Mouse (Mus musculus) CH12.LX (cell line): ENCODE measurements around the gene Aven. TPM values are rescaled to one million over a fixed set of nuclear protein-coding genes. Genes with fewer than 3 reads are reported as not detected.

Experiments used
- DNase-seq: peaks from one replicate; pipeline ENCODE4 v3.0.0-alpha.2; 2013; ENCODE audit errors: extremely low read depth
- H3K27ac ChIP-seq: 2 replicates; pipeline ENCODE4 v1.5.1; 2012; ENCODE audit warnings: low read depth, mild to moderate bottlenecking, control low read depth, moderate library complexity; ENCODE audit not compliant: insufficient read depth
- H3K27me3 ChIP-seq: replicated peaks from 2 replicates; pipeline ENCODE3; 2012; ENCODE audit warnings: inconsistent platforms
- H3K36me3 ChIP-seq, 2 experiments: replicated peaks in 1 of 2; 2 replicates each; pipeline versions ENCODE3 to v1.6.1; 2012; ENCODE audit warnings: inconsistent platforms in 1 of 2, low read length in 1 of 2, mild to moderate bottlenecking in 1 of 2, mixed read lengths in 1 of 2, moderate library complexity in 1 of 2; ENCODE audit not compliant: control insufficient read depth in 1 of 2, insufficient read depth in 1 of 2
- H3K4me1 ChIP-seq, 2 experiments: 2 replicates each; pipeline ENCODE4 v1.6.1; 2012; ENCODE audit warnings: inconsistent platforms in 1 of 2, moderate library complexity in 1 of 2; ENCODE audit not compliant: insufficient read depth in 2 of 2, control insufficient read depth in 1 of 2
- H3K4me2 ChIP-seq: 2 replicates; pipeline ENCODE4 v1.6.1; 2012; ENCODE audit warnings: low read depth, mild to moderate bottlenecking, control low read depth; ENCODE audit not compliant: poor library complexity, insufficient read depth, severe bottlenecking
- H3K4me3 ChIP-seq, 3 experiments: fragments of 150-350 bp in 1 of 3; sonication (generic) in 1 of 3; replicated peaks in 1 of 3; 2 replicates each; pipeline versions ENCODE3 to v1.5.1; 2011 to 2012; ENCODE audit warnings: low read depth in 2 of 3, low read length in 2 of 3, mild to moderate bottlenecking in 2 of 3, moderate library complexity in 2 of 3, control low read depth in 1 of 3, improper control_type of control experiment in 1 of 3, inconsistent platforms in 1 of 3, mixed read lengths in 1 of 3; ENCODE audit not compliant: poor library complexity in 1 of 3
- H3K79me2 ChIP-seq: replicated peaks from 2 replicates; pipeline ENCODE4 v1.6.1; 2012; ENCODE audit warnings: mild to moderate bottlenecking, moderate library complexity; ENCODE audit not compliant: control insufficient read depth, poor library complexity, insufficient read depth, severe bottlenecking; ENCODE audit errors: extremely low read depth
- H3K9ac ChIP-seq: 2 replicates; pipeline ENCODE4 v1.6.1; 2012; ENCODE audit warnings: low read depth, mild to moderate bottlenecking, control low read depth, moderate library complexity; ENCODE audit not compliant: insufficient read depth
- H3K9me3 ChIP-seq: replicated peaks from 2 replicates; pipeline ENCODE3; 2012; ENCODE audit warnings: low read length, inconsistent platforms, mixed read lengths
- CHD2 ChIP-seq: IDR thresholded peaks from 2 replicates; pipeline ENCODE4 v1.6.1; 2011; ENCODE audit warnings: low read length, improper control_type of control experiment
- CTCF ChIP-seq, 2 experiments: IDR thresholded peaks in 1 of 2; conservative IDR thresholded peaks in 1 of 2; 2 replicates each; pipeline ENCODE4 v1.5.1; 2011 to 2012; ENCODE audit warnings: low read depth in 2 of 2, low read length in 2 of 2, improper control_type of control experiment in 1 of 2, inconsistent platforms in 1 of 2, mild to moderate bottlenecking in 1 of 2, moderate library complexity in 1 of 2
- ELF1 ChIP-seq: IDR thresholded peaks from 2 replicates; pipeline ENCODE4 v1.6.1; 2014; ENCODE audit warnings: low read depth, mild to moderate bottlenecking, inconsistent platforms, low read length, improper control_type of control experiment
- GABPA ChIP-seq: IDR thresholded peaks from 2 replicates; pipeline ENCODE4 v1.6.1; 2012; ENCODE audit warnings: low read depth, low read length, improper control_type of control experiment, inconsistent platforms; ENCODE audit not compliant: insufficient replicate concordance
- HCFC1 ChIP-seq: IDR thresholded peaks from 2 replicates; pipeline ENCODE4 v1.6.1; 2012; ENCODE audit warnings: low read depth, mild to moderate bottlenecking, inconsistent platforms, low read length, improper control_type of control experiment
- IRF4 ChIP-seq: IDR thresholded peaks from 2 replicates; pipeline ENCODE4 v1.6.1; 2014; ENCODE audit warnings: low read depth, mild to moderate bottlenecking, inconsistent platforms, low read length, improper control_type of control experiment
- JUND ChIP-seq: conservative IDR thresholded peaks from 2 replicates; pipeline ENCODE4 v1.6.1; 2011; ENCODE audit warnings: low read depth, low read length, improper control_type of control experiment
- MAX ChIP-seq: IDR thresholded peaks from 2 replicates; pipeline ENCODE4 v1.6.1; 2011; ENCODE audit warnings: low read length, improper control_type of control experiment
- MXI1 ChIP-seq: IDR thresholded peaks from 2 replicates; pipeline ENCODE4 v1.6.1; 2011; ENCODE audit warnings: mild to moderate bottlenecking, low read depth, low read length, improper control_type of control experiment
- MYC ChIP-seq: IDR thresholded peaks from 2 replicates; pipeline ENCODE4 v1.6.1; 2011; ENCODE audit warnings: low read depth, mild to moderate bottlenecking, improper control_type of control experiment, low read length
- POLR2A ChIP-seq: IDR thresholded peaks from 2 replicates; pipeline ENCODE4 v1.6.1; 2011; ENCODE audit warnings: low read depth, mild to moderate bottlenecking, improper control_type of control experiment, low read length
- RAD21 ChIP-seq: IDR thresholded peaks from 2 replicates; pipeline ENCODE4 v1.6.1; 2011; ENCODE audit warnings: low read depth, mild to moderate bottlenecking, low read length, improper control_type of control experiment, moderate library complexity
- SIN3A ChIP-seq: IDR thresholded peaks from 2 replicates; pipeline ENCODE4 v1.6.1; 2012; ENCODE audit warnings: low read length, improper control_type of control experiment, inconsistent platforms
- SMC3 ChIP-seq: IDR thresholded peaks from 2 replicates; pipeline ENCODE4 v1.6.1; 2011; ENCODE audit warnings: low read depth, low read length, improper control_type of control experiment
- TCF12 ChIP-seq: IDR thresholded peaks from 2 replicates; pipeline ENCODE4 v1.6.1; 2014; ENCODE audit warnings: low read depth, mild to moderate bottlenecking, inconsistent platforms, low read length, improper control_type of control experiment
- USF1 ChIP-seq: IDR thresholded peaks from 2 replicates; pipeline ENCODE4 v1.6.1; 2014; ENCODE audit warnings: low read depth, mild to moderate bottlenecking, inconsistent platforms, low read length, improper control_type of control experiment
- ZMIZ1 ChIP-seq: IDR thresholded peaks from 2 replicates; pipeline ENCODE4 v1.6.1; 2012; ENCODE audit warnings: low read depth, mild to moderate bottlenecking, inconsistent platforms, low read length, improper control_type of control experiment
- dilution Hi-C: fragments of 300-500 bp; cut with MboI; formaldehyde crosslinking; loops from 2 replicates; pipeline ENCODE4 v1.14.3; 2020; ENCODE audit warnings: low sequenced_read_pairs; ENCODE audit not compliant: extremely low pct_unique_long_range_greater_than_20kb, extremely low pct_ligation_motif_present
- in situ Hi-C: fragments of 300-500 bp; cut with MboI; formaldehyde crosslinking; loops from 3 replicates; pipeline ENCODE4 v1.14.3; 2019; ENCODE audit warnings: low sequenced_read_pairs, low pct_ligation_motif_present, low pct_unique_long_range_greater_than_20kb, mixed read lengths
- polyA plus RNA-seq: library from polyadenylated mRNA; unstranded; fragments of >175 nt; gene quantifications from 2 replicates; pipeline ENCODE4 v1.2.1, GENCODE M21; 2012; ENCODE audit warnings: low read depth; ENCODE audit not compliant: insufficient read length
- total RNA-seq, 2 experiments: library from RNA; depleted of rRNA; stranded (reverse); fragments of 300-350 nt in 1 of 2; fragments of >200 nt in 1 of 2; gene quantifications; 2 replicates each; pipeline ENCODE4 v1.2.3; 2012 to 2014

Gene Aven
- total and polyA plus RNA-seq, 3 experiments, result 21.2 to 44.3 (median 33.9) TPM

GRCm38 (mm10) chr2:112518541-112518940 lies 25.8 kb downstream of the Aven start:
- Histone ChIP-seq H3K4me3 (no peak overlapping the region), H3K9ac (no peak overlapping the region), H3K4me1 (peaks cover 0 to 6% of the 10 kb centered on the region in 2 experiments; a peak in 2 of 4 replicates), H3K9me3 (no peaks in the 10 kb centered on the region), H3K79me2 (no peaks in the 10 kb centered on the region), H3K36me3 (peaks cover 0 to 31% of the 10 kb centered on the region in 2 experiments), H3K4me2 (no peak overlapping the region), H3K27ac (no peak overlapping the region), H3K27me3 (no peaks in the 10 kb centered on the region)
- in situ Hi-C loops (loop anchor here (25.0 kb wide), 1 partner anchor 244 kb away; no protein-coding TSS in a partner anchor), dilution Hi-C loops (no loop called here)
- no peak for DNase-seq
- TF ChIP-seq RAD21 (no peak; the same call in 1 of the 2 replicates), CTCF (conservative IDR thresholded peaks at IDR 0.05 in 1 of 2, IDR thresholded peaks at IDR 0.05 in 1 of 2; ENCODE audit: low read depth in 2 of 2, low read length in 2 of 2) (peak in 1 of 2 experiments; percentile 18; a peak in 2 of 4 replicates), JUND (no peak)

- DNase-seq, result no peak
- in situ Hi-C loops, result loop anchor here (25.0 kb wide), 1 partner anchor 241 kb away; no protein-coding TSS in a partner anchor
Measured at GRCm38 (mm10) chr2:112520526-112521482, 28.0 kb downstream of the Aven start.

GRCm38 (mm10) chr2:112526933-112527332 lies 34.2 kb downstream of the Aven start:
- Histone ChIP-seq H3K4me2 (no peak overlapping the region), H3K9me3 (no peaks in the 10 kb centered on the region), H3K9ac (no peak overlapping the region), H3K27ac (no peak overlapping the region), H3K4me1 (peaks cover 0 to 8% of the 10 kb centered on the region in 2 experiments; a peak in 2 of 4 replicates), H3K36me3 (peaks cover 0 to 23% of the 10 kb centered on the region in 2 experiments)
- no peak for DNase-seq
- dilution Hi-C loops, result no loop called here
- TF ChIP-seq MXI1 (no peak), TCF12 (no peak), RAD21 (no peak; the same call in 1 of the 2 replicates), SIN3A (no peak), CHD2 (no peak), CTCF (conservative IDR thresholded peaks at IDR 0.05 in 1 of 2, IDR thresholded peaks at IDR 0.05 in 1 of 2; ENCODE audit: low read depth in 2 of 2, low read length in 2 of 2) (no peak), HCFC1 (no peak), MYC (no peak), IRF4 (no peak), ZMIZ1 (no peak), MAX (no peak), POLR2A (no peak), SMC3 (no peak)
- TF ChIP-seq, all 38 proteins: peak for 0
- no peaks in the 10 kb centered on the region for H3K27me3 ChIP-seq
- H3K79me2 ChIP-seq, result no peaks in the 10 kb centered on the region
- no peak overlapping the region for H3K4me3 ChIP-seq
- in situ Hi-C loops, result no loop called here

More at GRCm38 (mm10) chr2:112520526-112521482, 28.0 kb downstream of the Aven start:
- H3K4me1 ChIP-seq, result peaks cover 0 to 8% of the 10 kb centered on the region in 2 experiments; a peak in 2 of 4 replicates
- no peak for TF ChIP-seq ELF1
- peak in 1 of 2 experiments; percentile 43; a peak in 2 of 4 replicates for TF ChIP-seq CTCF (conservative IDR thresholded peaks at IDR 0.05 in 1 of 2, IDR thresholded peaks at IDR 0.05 in 1 of 2; ENCODE audit: low read depth in 2 of 2, low read length in 2 of 2)
- no peak for TF ChIP-seq GABPA
- TF ChIP-seq USF1, result no peak
- peak; percentile 28 for TF ChIP-seq RAD21
- H3K4me2 ChIP-seq, result no peak overlapping the region
- peaks cover 0 to 25% of the 10 kb centered on the region in 2 experiments for H3K36me3 ChIP-seq
- H3K79me2 ChIP-seq, result no peaks in the 10 kb centered on the region
- H3K27ac ChIP-seq, result no peak overlapping the region
- dilution Hi-C loops, result no loop called here
- no peaks in the 10 kb centered on the region for H3K27me3 ChIP-seq
- no peak overlapping the region for H3K4me3 ChIP-seq
- H3K9me3 ChIP-seq, result no peaks in the 10 kb centered on the region
- H3K9ac ChIP-seq, result no peak overlapping the region
